Mouse (Mus musculus) retina, adult 2 months (tissue): ENCODE measurements around the gene Surf2.
"Not testable (repeated sequence)": the region's sequence is repeated elsewhere in the genome, so short reads cannot be mapped to it uniquely, and the experiment has no call there.

Experiments
- DNase-seq: peaks from one replicate; pipeline ENCODE4 v3.0.0-alpha.2; 2012; ENCODE audit warnings: low read depth, low spot score

The Surf2 gene

DNA sequence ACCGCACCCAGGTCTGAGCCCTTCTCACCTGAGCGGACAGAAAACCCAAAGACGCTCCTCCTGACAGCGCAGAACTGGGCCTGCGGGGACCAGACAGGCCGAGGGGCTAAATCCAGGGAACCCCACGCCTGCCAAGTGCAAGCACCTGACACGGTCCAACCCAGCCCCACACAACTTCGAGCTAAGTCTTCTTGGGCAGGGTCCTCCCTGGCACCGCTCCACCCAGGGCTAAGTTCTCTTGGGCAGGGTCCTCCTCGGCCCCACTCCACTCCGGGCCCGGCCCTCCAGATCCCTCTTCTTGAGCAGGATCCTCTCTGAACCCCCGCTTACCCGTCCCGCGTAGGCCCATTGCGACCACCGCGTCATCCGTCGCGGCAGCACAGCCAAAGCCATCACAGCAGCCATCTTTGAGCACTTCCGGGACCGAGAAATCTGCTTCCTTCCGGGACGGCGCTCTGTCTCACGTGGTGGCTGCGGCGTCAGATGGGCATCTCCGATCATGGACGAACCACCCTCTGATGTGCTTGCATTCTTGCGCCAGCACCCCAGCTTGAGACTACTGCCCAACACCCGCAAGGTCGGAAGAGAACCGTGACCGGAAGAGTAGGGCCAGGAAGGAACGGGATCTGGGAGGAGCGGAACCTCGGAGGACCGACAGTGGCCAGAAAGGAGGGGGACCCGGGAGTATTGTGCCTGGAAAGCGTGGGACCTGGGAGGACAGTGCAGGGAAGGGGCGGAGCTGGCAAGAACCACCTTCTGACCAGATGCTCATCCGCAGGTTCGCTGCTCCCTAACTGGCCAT is at the start of gene Surf2, which contains the start of gene Surf1:
Gene Surf2, plus strand, starts transcription at position 441 of the 802 bp plus-strand sequence.
Gene Surf1, minus strand, starts transcription at position 604 of the 802 bp plus-strand sequence.
- DNase-seq, result peak; percentile 64

DNA sequence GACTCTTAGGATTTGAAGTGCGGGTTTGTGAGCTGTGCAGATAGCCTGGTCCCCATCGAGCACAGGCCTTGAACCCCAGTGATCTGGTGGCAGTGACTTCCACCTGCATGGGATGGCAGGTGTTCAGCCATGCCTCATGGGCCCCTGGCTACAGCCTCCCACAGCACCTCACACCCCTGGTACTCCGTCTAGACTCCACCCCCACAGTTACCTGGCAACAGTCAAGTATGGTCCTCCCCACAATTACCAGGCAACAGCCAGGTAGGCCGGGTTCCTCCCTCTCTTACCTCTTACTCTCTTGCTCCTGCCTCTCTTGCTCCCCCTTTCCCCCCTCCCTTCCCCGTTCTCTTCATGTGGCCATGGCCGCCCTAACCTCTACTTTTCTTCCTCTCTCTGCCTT is 45.5 kb upstream of the Surf2 start:
- no peak for DNase-seq

- no peak for DNase-seq
Observed at GRCm38 (mm10) chr2:26878571-26878970, 37.6 kb upstream of the Surf2 start.

DNA sequence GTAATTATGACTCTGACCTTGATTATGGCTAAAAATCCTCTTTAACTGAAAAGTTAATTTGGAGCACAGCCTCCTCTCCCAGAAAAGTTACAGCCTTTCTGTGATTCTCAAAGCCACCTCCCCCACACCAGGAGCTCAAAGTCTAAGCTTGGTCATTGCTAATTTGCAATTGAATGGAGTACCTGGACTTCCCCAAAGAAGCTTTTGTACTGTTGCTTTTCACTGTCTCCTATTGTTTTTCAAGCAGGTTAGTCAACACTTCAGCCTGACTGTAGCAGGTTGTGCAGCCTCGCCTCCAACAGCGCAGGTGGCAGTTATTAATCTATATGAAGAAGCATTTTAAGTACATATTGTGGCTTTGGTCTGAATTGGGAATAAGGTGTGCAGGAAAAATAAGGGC is 30.6 kb upstream of the Surf2 start:
- DNase-seq, result not testable (repeated sequence)

- DNase-seq, result not testable (repeated sequence)
Observed at GRCm38 (mm10) chr2:26886170-26886569, 30.0 kb upstream of the Surf2 start.

GRCm38 (mm10) chr2:26895898-26896297 is 20.3 kb upstream of the Surf2 start:
- no peak for DNase-seq

DNA sequence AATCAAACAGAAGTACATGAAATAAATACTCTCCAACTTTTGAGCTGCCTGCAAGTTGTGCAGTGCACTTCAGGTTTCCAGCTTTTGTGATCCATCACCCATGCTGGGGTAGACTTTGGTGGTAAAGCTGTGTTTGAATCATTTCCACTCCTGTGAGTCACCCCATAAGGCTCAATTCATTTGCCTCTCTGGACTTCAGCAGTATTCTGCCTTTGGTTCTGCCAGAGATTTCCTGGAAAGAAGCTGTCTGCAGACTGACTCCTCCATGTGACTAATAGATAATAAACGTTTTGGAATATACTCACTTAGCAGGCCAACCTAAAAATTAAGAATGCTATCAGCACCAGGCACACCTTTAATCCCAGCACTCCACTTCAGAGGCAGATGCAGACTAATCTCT is 15.4 kb upstream of the Surf2 start:
- DNase-seq, result no peak

DNA sequence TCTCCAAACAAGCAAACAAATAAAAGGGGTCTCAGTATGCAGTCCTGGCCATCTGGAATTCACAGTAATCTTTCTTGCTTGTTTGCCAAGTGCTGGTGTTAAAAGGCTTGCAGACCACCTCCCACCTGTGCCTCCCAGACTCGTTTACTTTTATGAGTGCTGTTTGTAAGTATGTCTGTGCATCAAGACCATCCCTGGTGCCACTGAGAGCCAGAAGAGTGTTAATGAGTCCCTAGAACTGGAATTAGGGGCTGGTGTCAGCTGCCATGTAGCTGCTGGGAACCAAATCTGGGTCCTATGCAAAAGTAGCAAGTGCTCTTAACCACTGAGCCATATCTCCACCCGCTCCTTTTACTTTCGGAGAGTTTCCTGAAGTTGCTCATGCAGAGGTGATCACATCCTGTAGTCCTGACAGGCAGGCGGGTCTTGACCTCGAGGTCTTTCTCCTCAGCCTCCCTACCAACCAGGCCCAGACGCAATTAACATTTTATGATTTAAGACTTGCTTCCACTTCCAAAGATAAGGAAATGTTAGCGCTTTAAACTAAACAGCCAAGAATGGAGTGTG is 14.2 kb upstream of the Surf2 start:
- no peak for DNase-seq

- DNase-seq, result peak; percentile 93
Observed at GRCm38 (mm10) chr2:26902467-26903220, 13.5 kb upstream of the Surf2 start, which contains the start of gene Surf6. Surf6 (minus strand) TSS chr2:26902879.

GRCm38 (mm10) chr2:26903311-26903710 is 12.9 kb upstream of the Surf2 start:
- no peak for DNase-seq

DNA sequence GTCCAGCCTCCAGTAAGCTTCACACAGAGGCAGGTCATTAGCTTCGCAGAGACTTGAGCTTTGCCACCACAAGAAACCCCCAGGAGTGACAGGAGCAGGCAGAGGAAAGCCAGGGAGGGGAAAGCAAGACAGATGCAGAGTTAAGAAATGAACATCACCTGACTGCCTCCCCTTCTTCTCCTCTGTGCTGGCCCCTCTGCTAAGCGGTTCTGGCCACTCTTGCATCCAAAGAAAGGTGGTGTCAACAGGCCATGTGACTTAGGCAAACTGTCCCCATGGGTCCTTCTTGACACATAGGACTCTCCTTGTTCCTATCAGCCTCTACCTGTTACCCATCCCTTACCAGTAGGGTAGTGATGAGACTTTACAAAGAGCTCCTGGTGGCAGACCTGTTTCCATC is 10.2 kb upstream of the Surf2 start:
- DNase-seq, result no peak

- DNase-seq, result no peak
Observed at GRCm38 (mm10) chr2:26906431-26906830, 9.7 kb upstream of the Surf2 start.

- no peak for DNase-seq
Observed at GRCm38 (mm10) chr2:26907109-26907508, 9.1 kb upstream of the Surf2 start.

- no peak for DNase-seq
Observed at GRCm38 (mm10) chr2:26908710-26909386, 7.3 kb upstream of the Surf2 start.

GRCm38 (mm10) chr2:26909387-26909784 is 6.8 kb upstream of the Surf2 start:
- no peak for DNase-seq

- peak; percentile 98 for DNase-seq
Observed at GRCm38 (mm10) chr2:26910124-26910993, 5.8 kb upstream of the Surf2 start, which contains the start of the genes Med22 and Rpl7a. Med22 (minus strand) TSS chr2:26910677. Rpl7a (plus strand) TSS chr2:26910764.

- DNase-seq, result no peak
Observed at GRCm38 (mm10) chr2:26910994-26911765, 5.0 kb upstream of the Surf2 start.

DNA sequence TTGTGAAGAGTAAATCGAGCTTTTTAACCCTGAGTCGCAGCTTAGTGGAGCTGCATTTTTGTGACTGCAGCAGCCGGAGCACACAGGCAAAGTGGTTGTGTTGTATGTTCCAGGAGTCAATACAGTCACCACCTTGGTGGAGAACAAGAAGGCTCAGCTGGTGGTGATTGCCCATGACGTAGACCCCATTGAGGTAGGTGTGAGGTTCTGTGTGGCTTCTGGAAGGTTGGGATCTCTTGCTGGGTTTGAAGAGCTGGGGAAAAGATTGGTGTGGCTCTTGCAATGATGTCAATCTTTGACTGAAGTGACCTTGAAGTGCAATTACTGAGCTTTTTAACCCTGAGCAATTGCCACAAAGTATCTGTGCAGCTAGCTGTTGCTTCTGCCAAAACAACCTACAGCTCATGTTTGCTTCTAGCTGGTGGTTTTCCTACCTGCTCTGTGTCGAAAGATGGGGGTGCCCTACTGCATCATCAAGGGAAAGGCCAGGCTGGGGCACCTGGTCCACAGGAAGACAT is 3.9 kb upstream of the Surf2 start:
- DNase-seq, result no peak

DNA sequence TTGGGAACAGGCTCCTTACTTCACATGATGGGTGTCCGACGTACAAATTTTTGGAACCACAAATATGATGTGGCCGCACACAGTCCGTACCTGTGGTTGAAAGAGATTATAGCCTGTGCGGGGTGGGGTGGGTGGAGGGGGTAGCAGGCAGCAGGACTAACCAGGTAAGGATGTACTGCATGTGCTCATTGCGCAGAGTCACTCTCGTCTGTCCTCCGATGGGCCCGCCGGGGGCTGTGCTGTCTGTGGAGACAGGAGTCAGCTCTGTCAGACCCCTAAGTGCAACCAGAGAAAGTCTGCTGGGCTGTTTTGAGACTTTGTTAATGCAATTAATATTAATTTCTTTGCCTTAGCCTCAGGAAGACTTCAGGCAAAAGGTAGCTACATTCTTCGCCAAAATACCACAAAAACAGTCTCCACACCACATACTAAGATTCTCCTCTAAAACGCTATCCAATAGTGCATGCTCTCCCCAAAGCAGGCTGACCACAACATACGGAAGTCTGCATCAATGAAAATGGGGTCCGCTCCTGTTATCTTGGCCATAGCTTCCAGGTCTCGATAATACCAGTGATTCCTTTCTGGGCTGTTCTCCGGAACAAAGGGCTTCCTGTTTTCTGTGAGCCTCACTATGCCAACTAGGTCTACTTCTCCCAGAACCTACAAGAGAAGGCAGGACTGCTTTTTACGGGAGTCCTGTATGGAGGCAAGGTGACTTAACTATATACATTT is 2.6 kb upstream of the Surf2 start:
- DNase-seq, result no peak
